Mouse (Mus musculus): ENCODE results near the gene St3gal4.

Gene St3gal4

DNA sequence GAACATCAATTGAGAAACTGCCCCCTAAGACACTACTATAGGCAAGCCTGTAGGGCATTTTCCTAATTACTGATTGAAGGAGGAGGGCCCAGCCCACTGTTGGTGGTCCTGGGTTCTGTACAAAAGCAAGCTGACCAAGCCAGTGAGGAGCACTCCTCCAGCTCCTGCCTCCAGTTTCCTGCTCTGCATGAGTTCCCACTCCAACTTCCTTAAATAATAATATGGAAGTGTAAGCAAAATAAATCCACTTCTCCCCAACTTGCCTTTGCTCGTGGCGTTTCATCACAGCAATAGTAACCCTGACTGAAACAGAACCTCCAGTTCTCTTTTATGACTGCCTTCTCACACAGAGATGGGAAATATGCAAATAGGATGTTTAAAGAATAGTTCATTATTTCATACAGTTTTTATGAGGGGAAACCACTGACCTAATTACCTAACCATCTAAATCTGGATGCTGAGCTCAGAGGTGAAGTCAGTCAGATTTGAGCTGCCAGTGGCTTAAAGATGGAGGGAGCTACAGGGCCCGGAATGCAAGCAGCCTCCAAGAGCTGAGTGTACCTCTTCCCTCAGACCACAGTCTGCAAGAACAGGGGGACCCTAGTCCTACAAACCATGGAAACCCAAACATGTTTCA, 69.1 kb downstream of the St3gal4 start:
- DNase-seq (ENCODE audit: low read depth in 2 of 2, low spot score in 2 of 2): no peak

DNA sequence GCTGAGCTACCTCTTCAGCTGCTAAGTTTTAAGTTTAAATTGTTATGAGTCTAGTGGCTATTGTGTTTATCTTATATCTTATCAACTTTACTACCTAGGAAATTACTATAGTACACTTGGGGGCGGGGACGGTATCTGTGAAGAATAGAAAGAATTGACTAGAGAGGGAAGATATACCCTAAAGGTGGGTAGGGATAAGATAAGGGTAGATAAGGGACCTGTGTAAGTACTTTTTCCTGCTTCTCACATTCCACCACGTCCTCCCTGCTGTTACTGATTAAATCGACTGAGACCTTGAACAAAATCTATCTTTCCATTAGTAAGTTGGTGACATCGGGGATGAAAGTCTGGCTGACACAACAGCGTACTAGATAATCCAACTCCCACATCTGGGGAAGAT, 70.6 kb downstream of the St3gal4 start:
- no peak for DNase-seq (ENCODE audit: low read depth in 2 of 2, low spot score in 2 of 2)

DNA sequence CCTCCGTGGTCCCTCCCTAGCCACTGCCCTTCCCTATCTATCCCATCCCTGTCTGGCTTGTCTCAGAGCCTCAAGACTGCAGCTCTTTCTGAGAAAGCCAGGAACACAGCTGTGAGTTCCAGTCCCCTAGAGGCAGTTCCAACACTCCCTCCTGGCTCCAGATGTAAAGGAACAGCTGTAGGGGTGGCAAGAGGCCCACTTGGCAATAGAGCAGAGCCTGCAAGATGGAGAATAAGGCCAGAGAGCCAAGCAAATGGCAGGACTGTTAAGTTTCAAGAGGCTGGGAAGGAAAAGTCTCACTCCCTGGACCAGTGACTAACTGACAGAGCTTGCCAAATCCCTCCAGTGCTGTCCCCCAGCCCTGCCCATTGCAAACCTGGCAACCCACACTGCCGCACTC, 73.3 kb downstream of the St3gal4 start:
- no peak for DNase-seq (ENCODE audit: low read depth in 2 of 2, low spot score in 2 of 2)

DNA sequence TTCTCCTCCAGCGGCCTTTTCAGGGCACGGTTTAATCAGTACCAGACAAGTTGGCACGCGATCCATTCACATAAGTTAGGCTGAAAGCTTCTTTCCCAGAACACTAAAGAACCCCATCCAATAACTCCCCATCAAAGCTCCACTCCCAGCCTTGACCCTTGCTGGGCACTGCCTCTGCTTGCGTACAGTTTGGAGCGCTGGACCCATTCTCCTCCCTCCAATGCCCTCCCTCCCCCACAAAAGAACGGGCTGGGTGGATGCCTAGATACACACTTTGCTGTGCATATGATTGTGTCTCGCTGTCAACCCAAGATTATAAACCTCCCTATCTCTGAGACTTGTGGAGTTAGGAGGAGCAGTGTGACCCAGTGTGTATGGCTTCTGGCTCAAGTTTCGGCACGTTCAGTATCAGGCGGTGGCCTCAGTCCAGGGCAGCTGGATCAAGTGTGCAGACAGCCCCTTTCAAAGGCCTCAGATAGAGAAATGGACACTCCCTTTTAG, 74.0 kb downstream of the St3gal4 start:
- DNase-seq (ENCODE audit: low read depth in 2 of 2, low spot score in 2 of 2): no peak

DNA sequence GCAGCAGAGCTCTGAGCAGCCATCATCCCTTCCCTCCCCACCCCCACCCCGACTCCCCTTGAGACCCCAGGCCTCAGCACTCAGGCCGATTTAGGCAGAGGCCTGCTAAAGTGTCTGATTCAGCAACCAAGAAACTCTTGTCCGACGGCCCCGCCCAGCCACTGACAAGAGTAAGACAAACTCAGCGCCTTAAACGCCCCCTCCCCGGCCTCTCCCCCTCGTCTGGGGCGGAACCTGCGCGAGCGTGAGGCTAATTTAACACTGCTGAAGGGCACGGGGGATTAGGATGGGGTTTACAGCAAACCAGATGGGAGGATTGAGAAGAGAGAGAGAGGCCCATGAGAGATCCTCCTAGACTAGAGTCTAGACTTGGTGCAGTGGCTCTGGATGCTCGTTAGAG, 74.6 kb downstream of the St3gal4 start:
- no peak for DNase-seq (ENCODE audit: low read depth in 2 of 2, low spot score in 2 of 2)

DNA sequence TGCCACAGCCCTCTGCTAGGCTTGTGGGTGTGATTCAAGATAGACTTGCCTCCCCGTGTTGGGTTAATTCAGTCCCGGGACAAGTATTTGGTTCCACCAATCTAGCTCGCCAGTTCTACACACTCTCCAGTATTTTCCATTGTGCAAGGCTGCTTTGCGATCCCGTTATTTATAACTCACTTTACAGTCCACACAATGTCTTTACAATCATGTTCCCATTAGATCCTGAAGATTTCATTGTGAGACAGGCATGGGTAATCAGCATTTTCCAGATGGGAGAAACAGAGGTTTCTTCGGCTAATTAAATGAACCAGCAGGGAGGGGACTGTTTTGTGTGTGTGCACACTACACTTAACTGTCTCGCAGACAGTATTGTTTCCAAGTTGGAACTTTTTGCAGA, 75.4 kb downstream of the St3gal4 start:
- no peak for DNase-seq (ENCODE audit: low read depth in 2 of 2, low spot score in 2 of 2)

DNA sequence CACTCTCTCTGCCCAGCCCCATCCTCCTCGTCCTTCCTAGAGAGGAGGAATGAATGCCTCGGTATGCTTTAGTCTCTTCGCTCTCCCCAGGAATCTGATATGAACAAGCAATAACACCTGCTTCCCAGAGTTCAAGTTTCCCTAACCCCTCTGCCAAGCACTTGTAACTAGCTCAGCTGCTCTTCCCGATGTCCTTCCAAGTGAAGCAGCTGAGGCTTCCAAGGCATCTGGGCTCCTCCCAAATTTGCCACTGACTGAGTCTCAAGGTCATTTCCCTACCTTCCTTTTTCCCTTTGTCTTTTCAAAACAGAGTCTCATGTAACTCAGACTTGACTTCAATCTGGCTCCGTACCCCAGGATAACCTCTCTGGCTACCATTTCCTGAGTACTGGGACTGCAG, 77.6 kb downstream of the St3gal4 start:
- no peak for DNase-seq (ENCODE audit: low read depth in 2 of 2, low spot score in 2 of 2)

DNA sequence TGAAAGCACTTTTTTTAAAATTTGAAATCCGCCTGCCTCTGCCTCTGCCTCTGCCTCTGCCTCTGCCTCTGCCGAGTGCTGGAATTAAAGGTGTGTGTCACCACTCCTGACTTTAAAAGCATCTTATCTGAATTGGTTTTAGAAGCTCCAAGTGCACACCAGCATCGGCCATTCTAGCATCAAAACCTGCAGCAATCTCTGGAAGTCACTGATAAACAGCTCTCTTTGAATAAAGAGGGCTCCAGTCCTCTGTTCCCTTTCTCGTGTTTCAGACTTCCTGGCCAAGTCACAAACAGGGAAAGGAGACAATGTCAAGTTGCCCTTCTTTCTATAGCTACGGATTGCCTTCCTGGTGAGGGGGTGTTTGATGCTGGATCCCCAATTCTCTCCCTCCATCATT, 79.2 kb downstream of the St3gal4 start:
- DNase-seq (ENCODE audit: low read depth in 2 of 2, low spot score in 2 of 2): no peak

DNA sequence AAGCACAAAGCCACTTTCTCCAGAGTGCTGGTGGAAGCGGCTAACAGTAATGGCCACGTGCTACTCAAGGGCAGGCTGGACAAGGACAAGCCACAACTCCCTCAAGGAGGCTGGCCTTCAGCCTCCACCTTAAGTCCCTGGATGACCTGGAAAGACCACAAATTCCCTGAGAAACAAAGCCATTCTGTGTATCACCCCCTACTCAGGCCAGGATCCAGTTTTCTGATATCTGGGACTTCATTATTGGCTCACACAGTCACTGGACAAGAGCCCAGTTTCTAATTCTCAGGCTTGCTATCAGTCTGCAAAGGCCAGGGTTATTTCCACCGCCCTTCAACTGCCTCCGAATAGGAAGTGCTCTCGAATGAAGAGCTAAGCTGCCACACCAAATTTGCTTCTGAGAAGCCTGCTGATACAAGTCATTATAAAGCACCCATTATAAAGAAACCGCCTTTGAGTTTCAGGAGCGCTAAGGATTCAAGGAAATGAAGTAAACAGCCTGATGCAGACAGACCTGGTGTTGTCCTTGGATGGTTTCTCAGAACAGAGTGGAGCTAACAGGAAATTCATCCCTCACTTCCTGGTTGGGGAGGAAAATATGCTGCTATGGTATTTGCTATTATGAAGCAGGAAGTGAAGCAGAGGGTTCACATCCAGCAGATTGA, 80.0 kb downstream of the St3gal4 start:
- no peak for DNase-seq (ENCODE audit: low read depth in 2 of 2, low spot score in 2 of 2)

DNA sequence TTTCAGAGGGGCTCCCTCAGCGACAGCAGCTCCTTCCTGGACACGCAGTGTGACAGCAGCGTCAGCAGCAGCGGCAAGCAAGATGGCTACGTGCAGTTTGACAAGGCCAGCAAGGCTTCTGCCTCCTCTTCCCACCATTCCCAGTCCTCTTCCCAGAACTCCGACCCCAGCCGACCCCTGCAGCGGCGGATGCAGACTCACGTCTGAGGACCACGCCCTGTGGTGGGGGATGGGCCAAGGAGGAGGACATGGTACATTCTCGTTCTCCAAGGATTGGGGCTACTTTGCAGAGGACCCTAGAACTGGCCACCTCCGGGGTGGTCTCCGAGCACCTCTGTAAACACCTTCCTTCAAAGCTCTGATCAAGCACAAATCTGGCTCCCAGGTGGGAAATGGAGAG, 84.0 kb downstream of the St3gal4 start:
- no peak for DNase-seq (ENCODE audit: low read depth in 2 of 2, low spot score in 2 of 2)

DNA sequence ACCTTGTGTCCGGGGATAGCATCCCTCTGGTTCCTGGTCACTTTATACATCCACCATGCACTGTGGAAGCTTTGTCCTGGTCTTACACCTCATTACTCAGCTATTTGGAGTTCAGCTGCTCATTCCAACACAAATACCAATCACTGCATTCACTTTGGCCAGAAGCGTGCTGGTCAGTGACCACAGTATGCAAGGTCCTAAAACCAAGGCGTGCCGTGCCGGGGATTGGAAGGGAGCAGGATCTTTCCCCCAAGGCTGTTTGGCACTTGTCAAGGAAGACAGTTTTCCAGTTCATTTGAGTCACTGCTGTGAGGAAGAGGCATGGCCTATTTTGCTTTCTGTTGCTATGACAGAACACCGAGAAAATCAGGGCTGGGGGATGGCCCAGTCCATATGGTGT, 86.6 kb downstream of the St3gal4 start:
- DNase-seq (ENCODE audit: low read depth in 2 of 2, low spot score in 2 of 2): no peak

DNA sequence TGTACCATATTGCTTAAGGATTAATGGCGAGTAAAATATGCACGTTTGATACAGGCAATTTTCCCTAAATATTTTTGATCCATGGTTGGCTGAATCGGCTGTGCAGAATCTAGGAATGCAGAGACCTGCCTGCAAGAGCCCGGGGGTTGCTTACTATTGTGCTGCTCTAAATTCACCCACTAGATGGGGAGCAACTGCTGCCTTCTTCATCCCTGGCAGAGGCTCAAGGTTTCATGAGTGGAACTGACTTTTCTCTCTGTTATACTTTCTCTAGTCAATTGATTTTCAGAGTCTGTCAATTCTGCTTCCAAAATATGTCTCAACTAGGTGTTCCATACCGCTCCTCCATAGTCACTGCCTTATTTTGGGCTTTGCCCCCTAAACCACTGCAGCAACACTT, 88.2 kb downstream of the St3gal4 start:
- no peak for DNase-seq (ENCODE audit: low read depth in 2 of 2, low spot score in 2 of 2)

DNA sequence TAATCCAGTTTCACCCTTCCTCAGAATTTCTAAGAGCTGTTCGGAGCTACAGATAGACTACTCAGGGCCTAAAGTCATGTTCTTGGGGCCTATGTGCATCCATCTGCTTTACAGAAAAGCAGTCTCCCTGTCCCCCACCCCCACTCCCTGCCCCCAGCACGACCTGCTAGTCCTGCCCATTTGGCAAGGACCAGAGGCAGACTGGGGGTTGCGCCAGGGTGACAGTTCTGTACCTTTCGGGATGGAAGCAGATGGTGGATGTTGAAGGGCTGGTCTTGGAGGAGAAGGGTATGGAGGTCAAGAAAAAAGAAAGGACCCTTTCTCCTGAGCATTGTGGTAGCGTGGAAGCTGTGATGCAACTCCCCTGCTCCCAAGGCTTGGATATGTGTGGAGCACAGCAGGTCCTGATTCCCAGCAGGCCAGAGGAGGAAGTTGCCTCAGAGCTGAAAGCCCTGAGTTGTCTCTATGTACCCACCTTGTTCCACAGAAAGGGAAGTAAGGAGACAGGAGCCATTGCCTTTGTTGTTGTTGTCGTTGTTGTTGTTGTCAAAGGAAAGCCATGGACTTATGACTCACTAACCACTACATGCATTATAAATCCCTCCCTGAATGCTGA, 91.6 kb downstream of the St3gal4 start:
- no peak for DNase-seq (ENCODE audit: low read depth in 2 of 2, low spot score in 2 of 2)

DNA sequence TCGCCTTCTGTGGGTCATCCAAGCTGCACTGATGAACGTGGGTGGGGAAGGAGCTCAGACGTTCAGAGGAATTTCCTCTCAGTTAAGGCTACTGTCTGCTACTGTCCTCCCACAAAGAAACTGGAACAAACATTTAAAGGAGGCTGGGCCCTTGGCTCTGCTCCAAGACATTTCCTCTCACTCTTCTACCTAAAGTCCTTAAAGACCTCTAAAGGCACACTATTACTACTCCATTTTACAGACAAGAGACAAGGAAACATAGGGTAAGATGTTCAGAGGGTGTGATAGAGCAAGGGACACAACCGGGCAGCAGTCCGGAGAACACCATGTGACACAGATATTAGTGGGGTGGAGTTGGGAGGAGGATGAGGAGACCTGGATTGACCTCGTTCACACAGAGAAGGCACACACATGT, 92.2 kb downstream of the St3gal4 start:
- no peak for DNase-seq (ENCODE audit: low read depth in 2 of 2, low spot score in 2 of 2)

DNA sequence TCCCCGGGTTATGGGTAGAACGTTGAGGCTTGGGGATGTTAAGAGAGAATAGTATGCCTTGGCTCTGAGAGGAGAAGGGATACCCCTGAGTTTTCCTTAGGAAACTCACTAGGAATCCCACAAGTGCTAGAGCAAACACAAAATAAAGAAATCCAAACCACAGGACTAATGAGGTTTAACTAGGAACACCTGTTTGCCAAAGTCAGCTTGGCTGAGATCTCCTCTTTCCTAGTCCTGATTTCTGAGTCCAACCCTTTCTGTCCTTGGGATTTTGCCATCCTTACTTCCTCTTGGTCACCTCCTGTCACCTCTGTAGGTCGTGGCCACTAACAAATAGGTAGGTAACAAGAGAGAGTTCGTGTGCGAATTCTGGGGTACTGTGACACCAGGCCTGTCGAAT, 92.8 kb downstream of the St3gal4 start:
- no peak for DNase-seq (ENCODE audit: low read depth in 2 of 2, low spot score in 2 of 2)

DNA sequence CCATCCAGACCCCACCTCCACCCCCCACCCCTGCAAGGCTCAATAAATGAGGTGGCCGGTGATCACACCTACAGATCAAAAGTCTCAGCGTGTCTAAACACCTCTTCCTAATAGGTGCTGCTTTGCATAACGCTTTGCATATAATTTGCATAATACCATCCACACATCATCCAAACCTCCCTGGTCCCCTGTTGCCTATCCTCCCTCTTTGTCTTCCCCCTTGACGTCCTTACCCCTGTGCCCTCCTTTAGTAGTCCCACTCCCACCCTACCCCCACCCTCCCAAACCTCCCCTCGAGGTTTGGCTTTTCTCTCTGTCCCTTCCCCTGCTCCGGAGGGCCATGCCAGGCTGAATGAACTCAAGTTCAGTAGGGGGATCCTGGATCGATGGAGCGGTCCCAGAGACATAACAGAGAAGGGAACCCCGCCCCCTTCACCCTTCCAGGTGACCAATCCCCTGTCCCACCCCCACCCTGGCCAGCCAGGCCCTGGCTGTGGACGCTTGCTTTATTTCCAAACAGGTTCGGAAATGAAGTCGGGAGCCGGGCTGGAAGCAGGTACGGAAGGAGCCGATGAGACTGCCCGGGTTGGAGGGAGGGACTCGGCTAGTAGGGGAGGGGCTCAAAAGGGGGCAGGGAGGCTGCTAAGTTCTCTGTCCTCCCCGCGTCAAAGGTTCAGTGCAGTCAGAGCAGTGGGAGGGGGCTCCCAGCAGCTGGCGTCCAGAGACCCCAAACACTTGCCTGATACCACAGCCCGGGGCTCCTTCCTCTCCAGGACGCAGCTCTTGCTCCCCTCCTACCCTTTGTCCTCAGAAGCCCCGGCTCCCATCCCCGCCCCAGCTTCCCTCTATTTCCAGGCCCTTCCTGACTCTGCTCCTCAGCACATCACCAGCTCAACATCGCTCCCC, 94.2 kb downstream of the St3gal4 start:
- DNase-seq (ENCODE audit: low read depth in 2 of 2, low spot score in 2 of 2): no peak

DNA sequence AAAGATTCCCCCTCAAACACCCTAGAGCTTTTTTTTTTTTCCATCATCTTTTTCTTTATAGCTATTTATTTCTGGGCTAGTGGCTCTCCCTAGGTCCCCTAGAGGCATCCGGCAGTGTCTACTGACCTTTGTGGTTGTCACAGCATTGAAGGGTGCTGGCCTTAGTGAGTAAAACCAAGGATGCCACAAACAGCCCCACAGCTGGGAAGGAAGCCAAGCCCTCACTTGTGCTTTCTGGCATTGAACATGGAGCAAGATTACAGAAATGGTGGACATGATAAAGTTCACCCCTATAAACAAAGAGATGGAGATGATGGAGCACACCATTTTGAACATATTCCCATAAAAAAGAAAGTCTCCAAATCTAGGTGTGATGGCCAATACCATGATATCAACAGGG, 97.3 kb downstream of the St3gal4 start:
- DNase-seq (ENCODE audit: low read depth in 2 of 2, low spot score in 2 of 2): no peak

DNA sequence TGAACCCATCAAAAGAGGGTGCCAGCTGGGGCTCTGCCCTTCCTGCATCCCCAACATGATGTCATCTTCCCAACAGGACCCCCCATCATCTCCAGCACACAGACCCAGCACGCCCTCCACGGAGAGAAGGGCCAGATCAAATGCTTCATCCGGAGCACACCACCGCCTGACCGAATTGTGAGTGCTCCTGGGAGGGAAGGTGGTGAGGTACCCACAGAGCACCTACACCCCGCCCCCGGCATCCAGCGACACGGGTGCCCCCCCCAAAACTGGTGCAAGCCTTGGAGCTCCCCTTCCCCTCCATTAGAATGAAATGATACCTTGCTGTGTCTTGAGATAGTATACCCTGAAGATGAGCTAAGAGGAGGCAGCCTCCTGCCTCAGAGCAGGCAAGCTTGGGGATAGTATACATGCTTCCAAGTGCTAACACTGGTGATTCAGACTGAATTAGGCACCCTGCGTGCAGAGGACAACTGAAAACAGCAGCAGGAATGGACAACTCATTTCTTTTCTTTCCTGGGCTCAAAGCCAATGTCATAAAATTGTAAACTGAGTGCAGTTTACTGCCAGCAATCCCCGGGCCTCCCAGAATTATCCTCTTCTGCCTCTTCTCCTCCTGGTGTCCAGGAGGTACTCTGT, 98.9 kb downstream of the St3gal4 start:
- DNase-seq (ENCODE audit: low read depth in 2 of 2, low spot score in 2 of 2): no peak

DNA sequence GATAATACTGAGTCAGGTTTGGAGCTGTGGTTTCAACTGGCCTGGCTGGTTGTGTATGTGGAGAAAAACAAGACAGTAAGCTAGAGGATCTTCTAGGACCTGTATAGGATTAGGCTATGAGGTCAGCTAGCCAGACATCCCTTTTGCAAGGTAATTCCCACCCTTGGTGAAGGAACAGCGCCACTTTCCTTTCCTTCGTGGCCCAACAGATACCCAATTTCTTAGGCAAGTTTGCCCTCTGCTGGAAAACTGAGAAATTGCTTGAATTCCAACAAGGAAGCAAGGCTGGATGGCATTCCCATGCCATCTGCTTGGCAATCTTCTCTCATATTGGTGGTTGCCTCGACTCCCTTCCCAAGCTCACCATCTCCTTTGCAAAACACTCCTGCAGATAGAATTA, 99.7 kb downstream of the St3gal4 start:
- no peak for DNase-seq (ENCODE audit: low read depth in 2 of 2, low spot score in 2 of 2)

DNA sequence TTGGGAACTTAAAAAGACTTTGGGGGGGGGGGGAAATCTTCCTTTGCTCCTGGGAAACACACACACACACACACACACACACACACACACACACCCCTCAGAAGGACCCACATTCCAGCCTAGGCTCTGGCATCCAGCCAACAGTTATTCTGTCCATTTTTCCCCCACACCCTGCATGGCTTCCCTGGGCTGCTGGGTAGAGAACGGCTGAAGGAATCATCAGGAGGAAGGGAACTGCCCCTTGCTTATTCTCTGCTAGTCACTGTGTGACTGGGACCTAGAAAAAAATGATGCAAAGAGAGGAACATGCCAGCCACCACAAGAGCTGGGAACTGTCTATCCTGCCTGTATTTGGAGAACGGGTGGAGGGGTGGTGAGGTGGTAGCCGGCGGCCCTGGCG, 101.0 kb downstream of the St3gal4 start:
- DNase-seq (ENCODE audit: low read depth in 2 of 2, low spot score in 2 of 2): no peak

DNA sequence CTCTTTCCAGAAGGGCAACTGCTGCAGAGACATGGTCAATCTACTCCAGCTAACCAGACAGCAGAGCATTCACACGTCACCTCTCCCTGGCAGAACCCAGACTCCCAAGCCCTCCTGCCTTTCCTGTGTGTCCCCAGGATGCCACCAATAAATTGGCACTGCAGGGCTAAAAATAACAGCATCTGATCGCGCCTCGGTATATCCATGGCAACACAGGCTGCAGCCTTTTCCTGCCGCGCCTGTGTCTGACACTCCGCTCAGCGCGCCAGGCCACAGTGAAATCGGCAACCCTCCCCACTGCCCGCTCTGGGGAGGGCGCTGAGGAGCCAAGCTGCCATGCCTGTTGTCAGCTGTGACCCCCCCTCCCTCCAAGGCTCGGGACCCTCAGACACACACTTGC, 101.5 kb downstream of the St3gal4 start:
- DNase-seq (ENCODE audit: low read depth in 2 of 2, low spot score in 2 of 2): no peak

All from CD8-positive naive resting alpha-beta T cell, adult 2 months (primary cell).